Mouse (Mus musculus) lung, embryonic 15.5 days (tissue): ENCODE data around the gene Gm3149. TPM values are rescaled to one million over a fixed set of nuclear protein-coding genes. Genes with fewer than 3 reads are reported as not detected.
"Not testable (repeated sequence)": the region's sequence is repeated elsewhere in the genome, so short reads cannot be mapped to it uniquely, and the experiment has no call there.

Experiments
- ATAC-seq: fragments of 200-750 bp; cut with Nextera tagmentation; 2 replicates; pipeline ENCODE4 v1.8.0; 2017; ENCODE audit warnings: moderate number of reproducible peaks, borderline replicate concordance; ENCODE audit not compliant: low FRiP score, low TSS enrichment; ENCODE audit errors: extremely low read depth
- H3K27ac ChIP-seq: fragments of 300-500 bp; sonication (generic); 2 replicates; pipeline ENCODE4 v1.5.1; 2015; ENCODE audit warnings: moderate library complexity, mild to moderate bottlenecking, inconsistent platforms
- H3K27me3 ChIP-seq: fragments of 300-500 bp; sonication (generic); 2 replicates; pipeline ENCODE4 v1.6.1; 2015; ENCODE audit warnings: inconsistent platforms
- H3K36me3 ChIP-seq: fragments of 300-500 bp; sonication (generic); 2 replicates; pipeline ENCODE4 v1.6.1; 2015; ENCODE audit warnings: inconsistent platforms
- H3K4me1 ChIP-seq: fragments of 300-500 bp; sonication (generic); 2 replicates; pipeline ENCODE4 v1.6.1; 2015; ENCODE audit warnings: inconsistent platforms
- H3K4me2 ChIP-seq: fragments of 300-500 bp; sonication (generic); 2 replicates; pipeline ENCODE4 v1.6.1; 2015; ENCODE audit warnings: inconsistent platforms, mild to moderate bottlenecking, moderate library complexity
- H3K4me3 ChIP-seq: fragments of 300-500 bp; sonication (generic); 2 replicates; pipeline ENCODE4 v1.5.1; 2015; ENCODE audit warnings: mild to moderate bottlenecking, inconsistent platforms
- H3K9ac ChIP-seq: fragments of 300-500 bp; sonication (generic); 2 replicates; pipeline ENCODE4 v1.6.1; 2015; ENCODE audit warnings: inconsistent platforms
- H3K9me3 ChIP-seq: fragments of 300-500 bp; sonication (generic); 2 replicates; pipeline ENCODE4 v1.6.1; 2016; ENCODE audit warnings: inconsistent platforms
- WGBS: fragments of 180-500 bp; shearing (Covaris S2); methylation state at CpG from one replicate; pipeline ENCODE4 v1.1.7; 2015; 5-methylcytosine and 5-hydroxymethylcytosine counted together
- polyA plus RNA-seq: library from polyadenylated mRNA; unstranded; fragments of >200 nt; fragmentation: Nextera tagmentation; extraction: Ambion mirVana; gene quantifications from 2 replicates; pipeline ENCODE4 v1.2.1, GENCODE M21; 2015

The Gm3149 gene
- polyA plus RNA-seq: not detected in 2 replicates

GRCm38 (mm10) chr14:4316983-4317382 lies at the start of gene Gm3149:
TSS of gene Gm3149 (plus strand) at chr14:4317283.
- H3K4me3 ChIP-seq, H3K4me1 ChIP-seq, H3K9me3 ChIP-seq, H3K27me3 ChIP-seq, H3K36me3 ChIP-seq, ATAC-seq, H3K9ac ChIP-seq, H3K4me2 ChIP-seq, H3K27ac ChIP-seq: not testable (repeated sequence)
- no CpG with 5 or more reads among the region's 1 CpGs for WGBS

GRCm38 (mm10) chr14:4269238-4269950 lies 47.7 kb upstream of the Gm3149 start:
- not testable (repeated sequence) for H3K9ac ChIP-seq, H3K4me3 ChIP-seq, H3K9me3 ChIP-seq, H3K36me3 ChIP-seq, ATAC-seq, H3K27me3 ChIP-seq, H3K4me1 ChIP-seq, H3K4me2 ChIP-seq, H3K27ac ChIP-seq
- WGBS: 92% methylated on average over 2 of the region's 2 CpGs

- WGBS: 91% methylated on average over 2 of the region's 3 CpGs
- ATAC-seq, H3K4me2 ChIP-seq, H3K27ac ChIP-seq, H3K36me3 ChIP-seq, H3K9ac ChIP-seq, H3K9me3 ChIP-seq, H3K4me3 ChIP-seq, H3K4me1 ChIP-seq, H3K27me3 ChIP-seq: not testable (repeated sequence)
Observed at GRCm38 (mm10) chr14:4279828-4280227, 37.3 kb upstream of the Gm3149 start.

GRCm38 (mm10) chr14:4334476-4335080 lies 17.5 kb downstream of the Gm3149 start, which contains the start of gene 2610042L04Rik:
TSS of gene 2610042L04Rik (plus strand) at chr14:4334763.
- H3K9ac ChIP-seq, H3K9me3 ChIP-seq, ATAC-seq, H3K4me1 ChIP-seq, H3K36me3 ChIP-seq, H3K27me3 ChIP-seq, H3K27ac ChIP-seq: not testable (repeated sequence)
- 5% methylated on average over 14 of the region's 48 CpGs for WGBS
- H3K4me2 ChIP-seq: peak within 1 kb of the TSS; percentile 66
- peak within 1 kb of the TSS; percentile 29 for H3K4me3 ChIP-seq

- H3K4me2 ChIP-seq, H3K27me3 ChIP-seq, H3K9ac ChIP-seq, ATAC-seq, H3K4me1 ChIP-seq, H3K27ac ChIP-seq, H3K9me3 ChIP-seq, H3K4me3 ChIP-seq, H3K36me3 ChIP-seq: not testable (repeated sequence)
- WGBS: 9% methylated on average over 7 of the region's 8 CpGs
Observed at GRCm38 (mm10) chr14:4335506-4335905, 18.4 kb downstream of the Gm3149 start.

- ATAC-seq, H3K4me1 ChIP-seq, H3K4me3 ChIP-seq, H3K9me3 ChIP-seq, H3K27ac ChIP-seq, H3K36me3 ChIP-seq, H3K27me3 ChIP-seq, H3K9ac ChIP-seq, H3K4me2 ChIP-seq: not testable (repeated sequence)
- WGBS: 86% methylated on average over 3 of the region's 3 CpGs
Observed at GRCm38 (mm10) chr14:4368991-4369390, 51.9 kb downstream of the Gm3149 start.

- not testable (repeated sequence) for ATAC-seq, H3K27ac ChIP-seq, H3K9me3 ChIP-seq, H3K27me3 ChIP-seq, H3K36me3 ChIP-seq, H3K9ac ChIP-seq, H3K4me1 ChIP-seq, H3K4me3 ChIP-seq, H3K4me2 ChIP-seq
- WGBS: 78% methylated on average over 3 of the region's 3 CpGs
Observed at GRCm38 (mm10) chr14:4369691-4370090, 52.6 kb downstream of the Gm3149 start.

Other genes starting within 250 kb of the Gm3149 start
- not detected in 2 replicates for gene Gm3115, start 233.2 kb upstream of the Gm3149 start, polyA plus RNA-seq
- gene Gm8108, start 206.8 kb upstream of the Gm3149 start, polyA plus RNA-seq: 0.76 TPM in 1 of 2 replicates, not detected in the other
- gene Gm3127, start 152.3 kb upstream of the Gm3149 start, polyA plus RNA-seq: not detected in 2 replicates
- 0.32 and 0.55 TPM in 2 replicates for gene Gm2974, start 134.7 kb upstream of the Gm3149 start, polyA plus RNA-seq
- not detected in 2 replicates for gene Gm3138, start 67.7 kb upstream of the Gm3149 start, polyA plus RNA-seq
- gene 2610042L04Rik, start 17.5 kb downstream of the Gm3149 start, polyA plus RNA-seq: 0.31 and 0.37 TPM in 2 replicates
- gene Gm3159, start 80.2 kb downstream of the Gm3149 start, polyA plus RNA-seq: not detected in 2 replicates
- gene Gm3164, start 98.2 kb downstream of the Gm3149 start, polyA plus RNA-seq: 0.53 and 0.61 TPM in 2 replicates
- gene Gm3173, start 113.7 kb downstream of the Gm3149 start, polyA plus RNA-seq: 0.37 TPM in 1 of 2 replicates, not detected in the other
- not detected in 2 replicates for gene Gm3182, start 164.5 kb downstream of the Gm3149 start, polyA plus RNA-seq
- gene Gm3047, start 238.1 kb downstream of the Gm3149 start, polyA plus RNA-seq: not detected in 2 replicates